Mouse (Mus musculus) midbrain, embryonic 14.5 days (tissue): ENCODE results near the gene Prima1. TPM values are rescaled to one million over a fixed set of nuclear protein-coding genes. Genes with fewer than 3 reads are reported as not detected.
A peak's percentile ranks its signal among the peaks of the same experiment; 100 is the strongest.

Experiments
- ATAC-seq: fragments of 200-750 bp; cut with Nextera tagmentation; 2 replicates; pipeline ENCODE4 v1.8.0; 2017; ENCODE audit warnings: moderate number of reproducible peaks, moderate library complexity; ENCODE audit not compliant: low FRiP score, low TSS enrichment
- DNase-seq: peaks from one replicate; pipeline ENCODE4 v3.0.0-alpha.2; 2015
- H3K27ac ChIP-seq: fragments of 300-500 bp; sonication (generic); replicated peaks from 2 replicates; pipeline ENCODE4 v1.5.1; 2014; ENCODE audit warnings: mild to moderate bottlenecking, low read depth, low read length, moderate library complexity
- H3K27me3 ChIP-seq: fragments of 300-500 bp; sonication (generic); 2 replicates; pipeline ENCODE4 v1.6.1; 2014; ENCODE audit warnings: low read length, control low read depth, mixed read lengths; ENCODE audit not compliant: control insufficient read depth, insufficient read depth
- H3K36me3 ChIP-seq: fragments of 300-500 bp; sonication (generic); 2 replicates; pipeline ENCODE4 v1.6.1; 2014; ENCODE audit warnings: low read length, control low read depth; ENCODE audit not compliant: control insufficient read depth, insufficient read depth
- H3K4me1 ChIP-seq: fragments of 300-500 bp; sonication (generic); 2 replicates; pipeline ENCODE4 v1.6.1; 2014; ENCODE audit warnings: mild to moderate bottlenecking, antibody characterized with exemption, low read length, control low read depth; ENCODE audit not compliant: control insufficient read depth, insufficient read depth
- H3K4me2 ChIP-seq: fragments of 300-500 bp; sonication (generic); 2 replicates; pipeline ENCODE4 v1.6.1; 2014; ENCODE audit warnings: mild to moderate bottlenecking, low read length, moderate library complexity
- H3K4me3 ChIP-seq: fragments of 300-500 bp; sonication (generic); replicated peaks from 2 replicates; pipeline ENCODE4 v1.5.1; 2014; ENCODE audit warnings: low read depth, low read length
- H3K9ac ChIP-seq: fragments of 300-500 bp; sonication (generic); replicated peaks from 2 replicates; pipeline ENCODE4 v1.6.1; 2014; ENCODE audit warnings: mild to moderate bottlenecking, low read length, moderate library complexity
- H3K9me3 ChIP-seq: fragments of 300-500 bp; sonication (generic); 2 replicates; pipeline ENCODE4 v1.6.1; 2016; ENCODE audit warnings: low read length, control low read depth, mixed read lengths; ENCODE audit not compliant: control insufficient read depth
- WGBS: fragments of 180-500 bp; shearing (Covaris S2); extraction: QIAGEN DNeasy Blood & Tissue Kit; methylation state at CpG from one replicate; pipeline ENCODE4 v1.1.7; 2014; 5-methylcytosine and 5-hydroxymethylcytosine counted together
- polyA plus RNA-seq: library from polyadenylated mRNA; unstranded; fragments of >200 nt; fragmentation: Nextera tagmentation; extraction: Ambion mirVana; gene quantifications from 2 replicates; pipeline ENCODE4 v1.2.1, GENCODE M21; 2014

Gene Prima1
- polyA plus RNA-seq, result 1.1 and 1.2 TPM in 2 replicates

GRCm38 (mm10) chr12:103242083-103242581, at the start of gene Prima1:
Gene Prima1, minus strand, starts transcription at chr12:103242150.
- H3K36me3 ChIP-seq, result no peaks in the 10 kb centered on the region
- H3K4me2 ChIP-seq, result peak within 1 kb of the TSS; percentile 95
- WGBS, result under 1% methylated on average over 53 of the region's 54 CpGs
- H3K9ac ChIP-seq, result peak within 1 kb of the TSS; percentile 75
- H3K9me3 ChIP-seq, result no peaks in the 10 kb centered on the region
- peak; percentile 67 for ATAC-seq
- H3K4me3 ChIP-seq, result peak within 1 kb of the TSS; percentile 71
- DNase-seq, result peak; percentile 87
- H3K27me3 ChIP-seq, result 0 out of 2 replicates have a peak, but pooled peaks cover 3% of the 10 kb centered on the region
- peaks cover 12% of the 10 kb centered on the region; the same call in 1 of the 2 replicates for H3K4me1 ChIP-seq
- peak within 1 kb of the TSS; percentile 77 for H3K27ac ChIP-seq

GRCm38 (mm10) chr12:103287276-103287675, 45.3 kb upstream of the Prima1 start:
- H3K27me3 ChIP-seq, result no peaks in the 10 kb centered on the region
- H3K4me2 ChIP-seq, result no peak overlapping the region
- H3K36me3 ChIP-seq, result no peaks in the 10 kb centered on the region
- H3K4me3 ChIP-seq, result no peak overlapping the region
- ATAC-seq (no peak), DNase-seq (no peak)
- 76% methylated on average over 4 of the region's 4 CpGs for WGBS
- H3K9me3 ChIP-seq, result no peaks in the 10 kb centered on the region
- H3K9ac ChIP-seq, result no peak overlapping the region
- H3K27ac ChIP-seq, result no peak overlapping the region
- no peaks in the 10 kb centered on the region for H3K4me1 ChIP-seq

DNA sequence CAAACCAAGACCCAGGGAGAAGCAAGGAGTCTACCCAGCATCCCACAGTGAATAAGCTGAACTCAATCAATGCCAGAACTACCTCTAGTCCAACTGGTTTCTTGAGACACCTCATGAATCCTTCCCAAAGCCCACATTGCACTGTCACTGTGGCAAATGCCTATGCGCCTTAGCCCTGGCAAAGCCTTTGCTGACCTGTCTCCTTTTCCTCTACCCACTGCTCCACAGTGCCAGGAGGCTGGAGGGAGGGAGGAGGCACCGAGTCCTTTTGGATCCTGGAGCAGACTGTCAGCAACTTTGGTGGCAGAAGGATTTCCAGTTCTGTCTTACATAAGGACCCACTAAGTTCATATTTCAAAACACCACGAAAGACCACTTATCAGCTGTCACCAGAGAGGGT, 41.5 kb upstream of the Prima1 start:
- 91% methylated on average over 3 of the region's 3 CpGs for WGBS
- Histone ChIP-seq H3K9me3 (no peaks in the 10 kb centered on the region), H3K27me3 (no peaks in the 10 kb centered on the region), H3K4me3 (no peak overlapping the region), H3K4me2 (no peak overlapping the region), H3K36me3 (no peaks in the 10 kb centered on the region), H3K27ac (no peak overlapping the region), H3K4me1 (no peaks in the 10 kb centered on the region), H3K9ac (no peak overlapping the region)
- ATAC-seq (no peak), DNase-seq (no peak)

- Histone ChIP-seq H3K9ac (no peak overlapping the region), H3K36me3 (no peaks in the 10 kb centered on the region), H3K9me3 (no peaks in the 10 kb centered on the region), H3K4me1 (no peaks in the 10 kb centered on the region), H3K27me3 (no peaks in the 10 kb centered on the region), H3K27ac (no peak overlapping the region), H3K4me3 (no peak overlapping the region), H3K4me2 (no peak overlapping the region)
- DNase-seq (no peak), ATAC-seq (no peak)
- 73% methylated on average over 6 of the region's 6 CpGs for WGBS
Observed at GRCm38 (mm10) chr12:103282936-103283335, 41.0 kb upstream of the Prima1 start.

- H3K4me1 ChIP-seq, result no peaks in the 10 kb centered on the region
- no peaks in the 10 kb centered on the region for H3K27me3 ChIP-seq
- no peak for DNase-seq
- ATAC-seq, result no peak
- no peak overlapping the region for H3K9ac ChIP-seq
- H3K9me3 ChIP-seq, result no peaks in the 10 kb centered on the region
- H3K36me3 ChIP-seq, result no peaks in the 10 kb centered on the region
- H3K4me3 ChIP-seq, result no peak overlapping the region
- no peak overlapping the region for H3K4me2 ChIP-seq
- no peak overlapping the region for H3K27ac ChIP-seq
- WGBS, result 82% methylated on average over 4 of the region's 4 CpGs
Observed at GRCm38 (mm10) chr12:103281912-103282311, 40.0 kb upstream of the Prima1 start.

- no peaks in the 10 kb centered on the region for H3K36me3 ChIP-seq
- no peak for DNase-seq
- WGBS, result 82% methylated on average over 2 of the region's 2 CpGs
- H3K27me3 ChIP-seq, result no peaks in the 10 kb centered on the region
- no peak overlapping the region for H3K27ac ChIP-seq
- no peaks in the 10 kb centered on the region for H3K9me3 ChIP-seq
- ATAC-seq, result no peak
- no peak overlapping the region for H3K4me3 ChIP-seq
- H3K4me1 ChIP-seq, result no peaks in the 10 kb centered on the region
- no peak overlapping the region for H3K9ac ChIP-seq
- no peak overlapping the region for H3K4me2 ChIP-seq
Observed at GRCm38 (mm10) chr12:103281491-103281890, 39.5 kb upstream of the Prima1 start.

GRCm38 (mm10) chr12:103276422-103276821, 34.5 kb upstream of the Prima1 start:
- H3K9ac ChIP-seq, result no peak overlapping the region
- H3K27me3 ChIP-seq, result no peaks in the 10 kb centered on the region
- H3K9me3 ChIP-seq, result no peaks in the 10 kb centered on the region
- H3K4me3 ChIP-seq, result no peak overlapping the region
- H3K4me2 ChIP-seq, result no peak overlapping the region
- no peak overlapping the region for H3K27ac ChIP-seq
- H3K4me1 ChIP-seq, result no peaks in the 10 kb centered on the region
- WGBS, result 85% methylated on average over 4 of the region's 4 CpGs
- DNase-seq, result no peak
- ATAC-seq, result no peak
- no peaks in the 10 kb centered on the region for H3K36me3 ChIP-seq

GRCm38 (mm10) chr12:103273732-103274131, 31.8 kb upstream of the Prima1 start:
- Histone ChIP-seq H3K36me3 (no peaks in the 10 kb centered on the region), H3K27ac (no peak overlapping the region), H3K27me3 (no peaks in the 10 kb centered on the region), H3K9ac (no peak overlapping the region), H3K4me1 (no peaks in the 10 kb centered on the region), H3K9me3 (no peaks in the 10 kb centered on the region), H3K4me2 (no peak overlapping the region), H3K4me3 (no peak overlapping the region)
- DNase-seq (no peak), ATAC-seq (no peak)
- WGBS, result 93% methylated on average over 2 of the region's 2 CpGs

DNA sequence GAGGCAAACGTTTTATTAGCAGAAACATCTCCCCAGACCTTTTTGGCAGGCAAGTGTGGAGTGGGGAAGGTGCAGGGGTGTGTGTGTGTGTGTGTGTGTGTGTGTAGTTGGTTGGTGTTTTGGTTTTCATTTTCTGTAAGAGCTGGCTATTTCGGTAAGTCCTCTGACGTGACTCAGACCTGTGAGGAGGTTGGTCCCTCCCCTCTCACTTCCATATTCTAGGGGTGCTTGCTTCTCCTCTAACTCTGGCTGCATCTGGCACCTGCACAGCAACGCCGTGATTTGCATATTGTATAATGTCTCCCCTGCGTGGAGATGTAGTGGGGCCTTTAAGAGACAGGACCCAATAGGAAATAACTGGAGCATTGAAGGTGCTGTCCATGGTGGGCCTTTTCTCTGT, 31.1 kb upstream of the Prima1 start:
- H3K27me3 ChIP-seq, result no peaks in the 10 kb centered on the region
- WGBS, result 69% methylated on average over 6 of the region's 6 CpGs
- H3K36me3 ChIP-seq, result no peaks in the 10 kb centered on the region
- no peak overlapping the region for H3K27ac ChIP-seq
- H3K9ac ChIP-seq, result no peak overlapping the region
- H3K4me2 ChIP-seq, result no peak overlapping the region
- H3K4me1 ChIP-seq, result no peaks in the 10 kb centered on the region
- DNase-seq, result no peak
- ATAC-seq, result no peak
- no peaks in the 10 kb centered on the region for H3K9me3 ChIP-seq
- no peak overlapping the region for H3K4me3 ChIP-seq
